Mouse (Mus musculus) urinary bladder, postnatal 0 days (tissue): ENCODE data around the gene Hgf. TPM values are rescaled to one million over a fixed set of nuclear protein-coding genes. Genes with fewer than 3 reads are reported as not detected.

Experiments used
- polyA plus RNA-seq: library from polyadenylated mRNA; unstranded; fragments of >200 nt; fragmentation: Nextera tagmentation; extraction: Ambion mirVana; gene quantifications from 2 replicates; pipeline ENCODE4 v1.2.1, GENCODE M21; 2015

Gene Hgf
- polyA plus RNA-seq = 1.3 and 1.7 TPM in 2 replicates

GRCm38 (mm10) chr5:16553304-16554047 lies at the start of gene Hgf:
Gene Hgf (plus strand): TSS chr5:16553495.

Other genes with a start within 250 kb of the Hgf start
- not detected in 2 replicates for gene Gm28710, start 238.3 kb downstream of the Hgf start, polyA plus RNA-seq